Mouse (Mus musculus): ENCODE data around the gene Shroom3. TPM values are rescaled to one million over a fixed set of nuclear protein-coding genes. Genes with fewer than 3 reads are reported as not detected.

Shroom3 gene
- total and polyA plus RNA-seq, 3 experiments, result not detected

GRCm38 (mm10) chr5:92761615-92762353, 78.5 kb downstream of the Shroom3 start:
- H3K4me3 ChIP-seq (ENCODE audit: control insufficient read depth in 1 of 2, insufficient read depth in 1 of 2, low read depth in 2 of 2, low read length in 2 of 2), result no peak overlapping the region

GRCm38 (mm10) chr5:92762425-92762824, 79.2 kb downstream of the Shroom3 start:
- no peaks in the 10 kb centered on the region for H3K9me3 ChIP-seq (replicated peaks; ENCODE audit: insufficient read depth, low read length)
- no peak overlapping the region for H3K9ac ChIP-seq (ENCODE audit: control insufficient read depth, low read depth, low read length, poor library complexity, severe bottlenecking)
- H3K4me3 ChIP-seq (ENCODE audit: control insufficient read depth in 1 of 2, insufficient read depth in 1 of 2, low read depth in 2 of 2, low read length in 2 of 2), result no peak overlapping the region
- no peak overlapping the region for H3K27ac ChIP-seq (ENCODE audit: control insufficient read depth, low read depth, low read length)
- TF ChIP-seq GABPA (IDR thresholded peaks at IDR 0.05; ENCODE audit: low read depth, low read length) (no peak), KAT2A (conservative IDR thresholded peaks at IDR 0.05; ENCODE audit: low read depth, low read length) (no peak), TCF12 (IDR thresholded peaks at IDR 0.05; ENCODE audit: low read depth, low read length) (no peak), RCOR1 (IDR thresholded peaks at IDR 0.05; ENCODE audit: low read depth, low read length) (no peak), CHD1 (IDR thresholded peaks at IDR 0.05; ENCODE audit: low read depth, low read length) (no peak), MAX (IDR thresholded peaks at IDR 0.05; ENCODE audit: low read length) (no peak), TAL1 (IDR thresholded peaks at IDR 0.05; ENCODE audit: low read length) (no peak), MEF2A (IDR thresholded peaks at IDR 0.05; ENCODE audit: extremely low read depth, insufficient replicate concordance, low read depth, low read length, poor library complexity, severe bottlenecking) (no peak), POLR2A (IDR thresholded peaks at IDR 0.05; ENCODE audit: control insufficient read depth in 1 of 2, insufficient read depth in 1 of 2, low read depth in 1 of 2, low read length in 2 of 2, poor library complexity in 1 of 2) (no peak)
- no peaks in the 10 kb centered on the region for H3K4me1 ChIP-seq (ENCODE audit: control insufficient read depth in 1 of 2, insufficient read depth in 2 of 2, low read length in 2 of 2)
- no peaks in the 10 kb centered on the region for H3K79me2 ChIP-seq (ENCODE audit: control insufficient read depth, insufficient read depth, low read length, poor library complexity)
- no peaks in the 10 kb centered on the region for H3K27me3 ChIP-seq (ENCODE audit: control insufficient read depth in 1 of 2, insufficient read depth in 2 of 2, low read length in 2 of 2)
- DNase-seq (ENCODE audit: low read depth, low spot score), result no peak
- no peaks in the 10 kb centered on the region for H3K36me3 ChIP-seq (ENCODE audit: control insufficient read depth in 1 of 2, insufficient read depth in 2 of 2, low read length in 2 of 2)

More at GRCm38 (mm10) chr5:92761615-92762353, 78.5 kb downstream of the Shroom3 start:
- Histone ChIP-seq H3K27me3 (ENCODE audit: control insufficient read depth in 1 of 2, insufficient read depth in 2 of 2, low read length in 2 of 2) (no peaks in the 10 kb centered on the region), H3K79me2 (ENCODE audit: control insufficient read depth, insufficient read depth, low read length, poor library complexity) (no peaks in the 10 kb centered on the region), H3K27ac (ENCODE audit: control insufficient read depth, low read depth, low read length) (no peak overlapping the region), H3K9ac (ENCODE audit: control insufficient read depth, low read depth, low read length, poor library complexity, severe bottlenecking) (no peak overlapping the region), H3K4me1 (ENCODE audit: control insufficient read depth in 1 of 2, insufficient read depth in 2 of 2, low read length in 2 of 2) (no peaks in the 10 kb centered on the region), H3K9me3 (replicated peaks; ENCODE audit: insufficient read depth, low read length) (no peaks in the 10 kb centered on the region), H3K36me3 (ENCODE audit: control insufficient read depth in 1 of 2, insufficient read depth in 2 of 2, low read length in 2 of 2) (no peaks in the 10 kb centered on the region)
- TF ChIP-seq GATA1 (IDR thresholded peaks at IDR 0.05; ENCODE audit: low read depth, low read length) (no peak), RAD21 (IDR thresholded peaks at IDR 0.05; ENCODE audit: low read depth, low read length) (no peak), GABPA (IDR thresholded peaks at IDR 0.05; ENCODE audit: low read depth, low read length) (no peak), SMC3 (IDR thresholded peaks at IDR 0.05; ENCODE audit: low read depth, low read length) (no peak), CHD2 (IDR thresholded peaks at IDR 0.05; ENCODE audit: low read length) (no peak), ELF1 (IDR thresholded peaks at IDR 0.05; ENCODE audit: low read depth, low read length) (no peak), MYC (IDR thresholded peaks at IDR 0.05; ENCODE audit: low read depth, low read length) (no peak), TBP (IDR thresholded peaks at IDR 0.05; ENCODE audit: low read depth, low read length) (no peak), TAL1 (IDR thresholded peaks at IDR 0.05; ENCODE audit: low read length) (no peak), MYB (IDR thresholded peaks at IDR 0.05; ENCODE audit: low read depth, low read length) (no peak), CHD1 (IDR thresholded peaks at IDR 0.05; ENCODE audit: low read depth, low read length) (no peak), ETS1 (IDR thresholded peaks at IDR 0.05; ENCODE audit: low read depth, low read length) (no peak), USF2 (IDR thresholded peaks at IDR 0.05; ENCODE audit: borderline replicate concordance in 1 of 2, insufficient read depth in 1 of 2, low read depth in 1 of 2, low read length in 2 of 2) (no peak), MXI1 (IDR thresholded peaks at IDR 0.05; ENCODE audit: low read depth, low read length) (no peak), USF1 (IDR thresholded peaks at IDR 0.05; ENCODE audit: low read depth, low read length) (no peak), BHLHE40 (IDR thresholded peaks at IDR 0.05; ENCODE audit: borderline replicate concordance, low read depth, low read length) (no peak), HCFC1 (IDR thresholded peaks at IDR 0.05; ENCODE audit: low read depth, low read length) (no peak), POLR2AphosphoS2 (IDR thresholded peaks at IDR 0.05; ENCODE audit: low read length) (no peak)
- DNase-seq (ENCODE audit: low read depth, low spot score), result no peak
